11 mouse cellular contexts compared by ENCODE assay signal in genomic region chr1:126316866-126317265, GRCm38 (mm10).
DNase-seq lines count a peak whose midpoint lies in the region; ATAC-seq and TF ChIP-seq lines count a peak whose summit lies in the region.
"Had no signal": no experiment of that assay in that cellular context is flagged by ENCODE, and none has a peak within 500 bp of the region (broad histone marks: within the 10 kb centered on the region; RNA-seq: fewer than 3 reads in every experiment).

No protein-coding gene starts in this region.

- H3K36me3 ChIP-seq in intestine, embryonic 14.5 days (ENCODE audit: control insufficient read depth, insufficient read depth, low read length), result no peaks in the 10 kb centered on the region
- H3K36me3 ChIP-seq in intestine, postnatal 0 days (ENCODE audit: control insufficient read depth, insufficient read depth), result no peaks in the 10 kb centered on the region
- H3K36me3 ChIP-seq in limb, embryonic 14.5 days (ENCODE audit: control insufficient read depth, insufficient read depth, low read length), result no peaks in the 10 kb centered on the region
- H3K36me3 ChIP-seq: midbrain, embryonic 12.5 days had no signal

- H3K9ac ChIP-seq in intestine, embryonic 14.5 days (ENCODE audit: low read length), result no peak overlapping the region
- H3K9ac ChIP-seq in intestine, postnatal 0 days (ENCODE audit: low read depth, low read length), result no peak overlapping the region
- H3K9ac ChIP-seq in limb, embryonic 14.5 days (ENCODE audit: low read depth, low read length, severe bottlenecking), result no peak overlapping the region
- H3K9ac ChIP-seq: midbrain, embryonic 12.5 days had no signal

- WGBS in intestine, embryonic 14.5 days, result 77% methylated on average over 2 of the region's 2 CpGs
- WGBS in intestine, postnatal 0 days, result 64% methylated on average over 2 of the region's 2 CpGs
- 46% methylated on average over 2 of the region's 2 CpGs for WGBS in limb, embryonic 14.5 days

- peak; percentile 80 for DNase-seq in intestine, embryonic 14.5 days (ENCODE audit: low spot score)
- DNase-seq in 416B (ENCODE audit: low read depth) (peak; percentile 1), NIH3T3 (ENCODE audit: low read depth) (peak; percentile 31)
- peak; percentile 40 for DNase-seq in limb, embryonic 14.5 days (ENCODE audit: low spot score)
- no peak for DNase-seq in gastrocnemius, adult 8-10 months (ENCODE audit: low spot score in 2 of 2)
- DNase-seq in left cerebral cortex, adult 11 months (ENCODE audit: low spot score), result no peak
- DNase-seq in right cerebral cortex, postnatal 4 days, result no peak

- H3K27ac ChIP-seq in intestine, embryonic 14.5 days (ENCODE audit: low read depth), result no peak overlapping the region
- H3K27ac ChIP-seq in intestine, postnatal 0 days (ENCODE audit: low read depth, low read length), result no peak overlapping the region
- H3K27ac ChIP-seq in limb, embryonic 14.5 days (replicated peaks; ENCODE audit: low read depth, low read length), result no peak overlapping the region
- H3K27ac ChIP-seq: left cerebral cortex, adult 2 months; midbrain, embryonic 12.5 days had no signal

- no peak overlapping the region for H3K4me3 ChIP-seq in intestine, embryonic 14.5 days (ENCODE audit: low read depth, low read length)
- H3K4me3 ChIP-seq in intestine, postnatal 0 days (ENCODE audit: low read depth, low read length), result no peak overlapping the region
- H3K4me3 ChIP-seq in limb, embryonic 14.5 days (replicated peaks; ENCODE audit: low read length), result no peak overlapping the region
- H3K4me3 ChIP-seq: left cerebral cortex, adult 2 months; midbrain, embryonic 12.5 days had no signal

- no peaks in the 10 kb centered on the region for H3K27me3 ChIP-seq in intestine, embryonic 14.5 days (replicated peaks; ENCODE audit: control insufficient read depth, insufficient read depth, low read length)
- H3K27me3 ChIP-seq in intestine, postnatal 0 days (replicated peaks; ENCODE audit: control insufficient read depth, insufficient read depth, low read length), result no peaks in the 10 kb centered on the region
- H3K27me3 ChIP-seq in limb, embryonic 14.5 days (ENCODE audit: control insufficient read depth, insufficient read depth, low read length), result no peaks in the 10 kb centered on the region
- H3K27me3 ChIP-seq: midbrain, embryonic 12.5 days had no signal

- no peaks in the 10 kb centered on the region for H3K4me1 ChIP-seq in intestine, embryonic 14.5 days (replicated peaks; ENCODE audit: control insufficient read depth, insufficient read depth, low read length)
- H3K4me1 ChIP-seq in intestine, postnatal 0 days (replicated peaks; ENCODE audit: control insufficient read depth, insufficient read depth, low read length), result no peaks in the 10 kb centered on the region
- H3K4me1 ChIP-seq in limb, embryonic 14.5 days (ENCODE audit: control insufficient read depth, insufficient read depth, low read length), result no peaks in the 10 kb centered on the region

- no peaks in the 10 kb centered on the region for H3K9me3 ChIP-seq in intestine, embryonic 14.5 days (ENCODE audit: control insufficient read depth, low read length)
- no peaks in the 10 kb centered on the region for H3K9me3 ChIP-seq in intestine, postnatal 0 days (ENCODE audit: control insufficient read depth)
- H3K9me3 ChIP-seq in limb, embryonic 14.5 days (ENCODE audit: control insufficient read depth, low read length), result no peaks in the 10 kb centered on the region
- H3K9me3 ChIP-seq: midbrain, embryonic 12.5 days had no signal

- H3K4me2 ChIP-seq in intestine, embryonic 14.5 days (ENCODE audit: low read length), result no peak overlapping the region
- H3K4me2 ChIP-seq in intestine, postnatal 0 days (replicated peaks; ENCODE audit: low read depth), result no peak overlapping the region
- H3K4me2 ChIP-seq in limb, embryonic 14.5 days (replicated peaks; ENCODE audit: low read depth, low read length, severe bottlenecking), result no peak overlapping the region
- H3K4me2 ChIP-seq: midbrain, embryonic 12.5 days had no signal

- no peak for ATAC-seq in intestine, embryonic 14.5 days (replicated peaks; ENCODE audit: low FRiP score, low TSS enrichment, low read depth)
- no peak for ATAC-seq in intestine, postnatal 0 days
- no peak for ATAC-seq in limb, embryonic 14.5 days (ENCODE audit: low FRiP score, low read depth)
- ATAC-seq: forebrain, embryonic 14.5 days had no signal

- TF ChIP-seq POLR2A in limb, embryonic 14.5 days (IDR thresholded peaks at IDR 0.05; ENCODE audit: borderline replicate concordance, extremely low read depth, insufficient read depth, insufficient read length), result no peak

- TF ChIP-seq CTCF in intestine, postnatal 0 days (IDR thresholded peaks at IDR 0.05; ENCODE audit: low read depth), result no peak

Comparison
In these comparisons a context has a peak if more than half of its experiments do, and no peak if none do; other contexts are left out.
1. DNase-seq: peak in intestine, embryonic 14.5 days (single experiment), 416B (single experiment), NIH3T3 (single experiment) and limb, embryonic 14.5 days (single experiment); none in gastrocnemius, adult 8-10 months (0 of 2), left cerebral cortex, adult 11 months (single experiment) and right cerebral cortex, postnatal 4 days (single experiment).